Mouse (Mus musculus) kidney, adult 18-20 months (tissue): ENCODE measurements around the gene Atg4d.
"Not testable (repeated sequence)": the region's sequence is repeated elsewhere in the genome, so short reads cannot be mapped to it uniquely, and the experiment has no call there.

Experiments used
- DNase-seq: peaks from one replicate; pipeline ENCODE4 v3.0.0; 2021

Gene Atg4d

DNA sequence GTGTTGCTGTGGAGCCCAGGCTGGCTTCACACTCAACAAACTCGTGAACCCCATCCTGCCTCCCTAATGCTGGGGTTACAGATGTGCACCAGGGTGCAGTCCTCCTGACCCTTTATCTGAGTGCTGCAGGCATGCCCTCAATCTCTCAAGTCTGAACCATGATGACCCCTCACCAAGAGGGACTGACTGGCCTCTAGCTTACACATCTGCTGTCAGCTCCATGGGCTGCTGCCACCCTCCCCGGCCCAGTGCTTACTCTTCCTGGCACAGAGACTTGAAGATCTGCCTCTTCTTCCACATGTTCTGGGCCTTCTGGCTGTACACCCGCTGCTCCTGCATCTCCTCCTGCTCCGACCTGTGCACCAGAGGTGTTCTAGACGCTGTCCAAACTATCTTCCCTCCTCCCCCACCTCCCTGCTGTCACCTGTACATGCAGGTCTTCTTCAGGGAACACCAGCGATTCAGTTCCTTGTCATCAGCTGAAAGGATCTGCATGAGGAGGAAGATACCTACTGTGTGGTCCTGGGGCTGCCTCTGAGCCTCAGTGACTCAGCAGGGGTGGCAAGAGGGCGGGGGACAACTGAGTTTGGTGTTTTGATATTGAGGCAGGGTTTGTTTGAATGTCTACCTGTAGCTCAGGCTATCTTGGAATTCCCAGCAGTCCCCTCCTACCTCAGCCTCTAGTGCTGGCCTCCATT lies 10.1 kb downstream of the Atg4d start:
- no peak for DNase-seq

DNA sequence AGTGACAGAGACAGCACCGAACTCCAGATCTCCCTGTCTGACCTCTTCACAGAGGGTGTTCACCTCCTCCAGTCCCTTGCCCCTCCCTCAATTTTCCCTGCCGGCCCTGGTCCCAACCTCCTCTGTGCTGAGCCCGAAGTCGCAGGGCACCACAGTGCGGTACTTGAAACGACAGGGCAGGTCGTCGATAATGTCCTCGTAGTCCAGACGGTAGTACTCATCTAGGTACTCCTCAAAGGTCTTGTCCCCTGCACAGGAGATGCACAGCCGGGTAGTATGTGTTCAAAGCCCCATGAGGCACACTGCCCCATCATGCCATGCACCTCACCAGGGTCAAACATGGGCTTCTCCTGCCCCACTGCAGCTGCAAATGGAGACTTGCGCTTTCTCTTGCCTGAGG lies 10.6 kb downstream of the Atg4d start:
- no peak for DNase-seq

DNA sequence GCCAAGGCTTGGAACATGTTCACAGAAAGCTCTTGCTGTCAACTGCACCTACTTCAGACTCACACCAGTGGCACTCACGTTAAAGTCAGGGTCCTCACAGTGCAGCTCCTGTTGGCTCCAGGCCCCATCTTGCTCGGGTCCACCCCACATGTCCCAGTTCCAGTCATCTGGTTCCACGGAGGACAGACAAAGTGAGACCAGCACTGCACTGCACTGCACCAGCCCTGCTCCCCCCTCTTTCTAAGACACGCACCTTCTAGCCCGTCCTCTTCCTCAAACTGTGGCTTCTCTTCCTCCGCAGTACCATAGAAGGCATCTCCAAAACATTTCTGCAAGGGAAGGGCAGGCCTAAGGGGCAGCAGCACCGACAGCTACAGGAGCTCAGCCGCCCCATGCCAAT lies 11.2 kb downstream of the Atg4d start:
- no peak for DNase-seq

DNA sequence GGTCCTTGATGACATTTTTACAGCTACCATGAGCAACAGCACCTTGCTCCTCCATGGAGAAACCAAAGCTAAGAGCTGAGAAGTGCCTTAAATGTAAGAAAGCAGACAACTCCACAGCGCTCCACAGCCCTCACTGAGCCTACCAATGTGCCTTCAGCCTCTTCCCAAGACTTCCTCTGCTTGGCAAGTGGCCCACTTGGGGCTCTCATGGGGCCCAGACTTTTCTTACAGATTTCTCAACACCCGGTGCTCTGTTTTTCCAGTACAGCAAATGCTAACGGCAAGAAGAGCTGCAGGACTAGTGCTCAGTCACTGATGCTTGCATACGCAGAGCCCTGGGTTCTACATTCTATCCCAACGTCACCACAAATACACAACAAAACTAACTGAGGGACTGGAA lies 12.7 kb downstream of the Atg4d start:
- DNase-seq: no peak

DNA sequence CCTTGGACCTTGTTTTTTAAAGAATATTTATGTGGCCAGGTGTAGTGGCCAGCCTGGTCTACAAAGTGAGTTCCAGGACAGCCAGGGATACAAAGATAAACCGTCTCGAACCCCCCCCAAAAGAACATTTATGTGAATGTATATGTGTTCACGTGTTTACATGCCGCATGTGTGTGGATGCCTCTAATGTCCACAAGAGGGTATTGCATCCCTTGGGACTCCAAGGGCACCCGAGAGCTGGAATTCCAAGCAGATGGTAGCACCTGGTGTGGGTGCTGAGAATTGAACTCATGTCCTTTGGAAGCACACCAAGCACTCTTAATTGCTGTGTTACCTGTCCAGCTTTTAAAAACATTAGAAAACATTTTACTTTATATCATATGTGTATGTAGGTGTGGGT lies 18.5 kb downstream of the Atg4d start:
- no peak for DNase-seq

DNA sequence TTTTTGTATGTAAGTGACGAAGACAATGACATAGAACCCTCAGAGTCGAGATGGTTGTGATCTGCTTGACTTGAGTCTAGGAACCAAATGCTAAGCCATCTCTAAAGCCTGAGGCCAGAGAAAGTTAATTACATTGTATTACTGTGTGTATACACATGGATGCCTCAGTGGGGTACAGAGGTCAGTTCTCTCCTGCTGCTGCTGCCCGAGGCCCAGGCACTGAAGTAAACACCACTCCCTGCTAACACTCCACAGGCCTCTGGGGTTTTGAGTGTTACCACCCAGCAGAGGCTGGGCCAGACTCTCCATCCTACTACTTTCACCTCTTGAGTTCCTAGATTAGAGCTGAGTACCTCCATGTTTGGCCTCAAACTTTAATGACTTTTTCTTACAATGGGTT lies 18.9 kb downstream of the Atg4d start:
- no peak for DNase-seq

DNA sequence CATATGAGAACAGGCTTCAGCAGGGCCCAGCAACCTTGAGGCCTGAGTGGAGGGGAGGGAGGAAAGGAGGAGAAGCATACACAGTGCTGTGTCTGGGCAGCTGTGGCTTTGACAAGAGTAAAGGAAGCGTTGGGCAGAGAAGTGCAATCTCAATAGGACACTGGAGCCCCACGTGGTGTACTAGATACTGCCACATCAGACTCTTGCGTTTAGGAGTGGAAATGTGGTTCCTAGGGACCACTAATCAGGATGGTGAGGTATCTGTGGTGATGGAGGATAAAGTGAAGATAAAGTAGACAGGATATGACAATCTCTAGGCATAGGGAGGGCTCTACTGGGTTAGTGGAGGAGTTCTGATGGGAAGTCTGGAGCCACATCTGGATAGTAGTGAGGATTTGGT lies 21.7 kb downstream of the Atg4d start:
- DNase-seq: no peak

DNA sequence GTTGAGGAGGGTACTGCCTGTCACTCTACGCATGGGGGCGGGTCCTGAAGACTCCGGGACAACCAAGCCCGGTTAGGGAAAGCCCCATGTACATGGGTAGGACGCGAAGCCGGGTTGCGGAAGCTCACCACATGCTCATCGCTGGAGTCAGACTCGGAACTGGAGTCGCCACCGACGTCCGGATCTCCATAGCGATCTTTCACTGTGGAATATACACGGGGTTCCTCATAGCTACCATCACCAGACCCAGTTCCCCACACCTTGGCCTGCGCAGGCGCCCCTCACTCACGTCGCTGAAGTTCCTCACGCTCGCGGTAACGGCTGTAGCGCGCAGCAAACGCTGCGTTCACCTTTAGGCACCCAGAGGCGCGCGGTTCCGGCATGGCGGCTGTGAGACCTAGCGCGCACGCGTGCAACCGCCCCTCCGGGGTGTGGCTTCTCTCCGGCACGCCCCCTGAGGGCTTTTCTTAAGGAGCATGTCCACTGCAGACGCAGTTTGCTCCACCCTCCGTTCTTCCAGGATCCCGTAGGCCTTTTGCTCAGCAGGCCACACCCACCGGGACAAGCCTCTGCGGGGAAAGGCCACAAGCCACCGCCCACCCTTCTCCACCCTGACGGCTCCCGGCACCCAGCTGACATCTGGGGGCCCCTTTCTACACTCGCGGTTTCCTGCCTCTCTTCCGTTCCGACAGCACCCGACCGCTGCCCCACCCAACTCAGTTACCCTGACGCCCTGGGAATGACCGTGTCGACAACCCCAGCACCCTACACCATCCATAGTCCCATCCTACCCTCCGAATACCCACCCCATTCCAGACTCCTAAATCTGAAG lies 22.7 kb downstream of the Atg4d start, which contains the start of gene Kri1:
Gene Kri1 (minus strand): TSS at position 399 of the 832 bp plus-strand sequence.
- DNase-seq: peak; percentile 99

DNA sequence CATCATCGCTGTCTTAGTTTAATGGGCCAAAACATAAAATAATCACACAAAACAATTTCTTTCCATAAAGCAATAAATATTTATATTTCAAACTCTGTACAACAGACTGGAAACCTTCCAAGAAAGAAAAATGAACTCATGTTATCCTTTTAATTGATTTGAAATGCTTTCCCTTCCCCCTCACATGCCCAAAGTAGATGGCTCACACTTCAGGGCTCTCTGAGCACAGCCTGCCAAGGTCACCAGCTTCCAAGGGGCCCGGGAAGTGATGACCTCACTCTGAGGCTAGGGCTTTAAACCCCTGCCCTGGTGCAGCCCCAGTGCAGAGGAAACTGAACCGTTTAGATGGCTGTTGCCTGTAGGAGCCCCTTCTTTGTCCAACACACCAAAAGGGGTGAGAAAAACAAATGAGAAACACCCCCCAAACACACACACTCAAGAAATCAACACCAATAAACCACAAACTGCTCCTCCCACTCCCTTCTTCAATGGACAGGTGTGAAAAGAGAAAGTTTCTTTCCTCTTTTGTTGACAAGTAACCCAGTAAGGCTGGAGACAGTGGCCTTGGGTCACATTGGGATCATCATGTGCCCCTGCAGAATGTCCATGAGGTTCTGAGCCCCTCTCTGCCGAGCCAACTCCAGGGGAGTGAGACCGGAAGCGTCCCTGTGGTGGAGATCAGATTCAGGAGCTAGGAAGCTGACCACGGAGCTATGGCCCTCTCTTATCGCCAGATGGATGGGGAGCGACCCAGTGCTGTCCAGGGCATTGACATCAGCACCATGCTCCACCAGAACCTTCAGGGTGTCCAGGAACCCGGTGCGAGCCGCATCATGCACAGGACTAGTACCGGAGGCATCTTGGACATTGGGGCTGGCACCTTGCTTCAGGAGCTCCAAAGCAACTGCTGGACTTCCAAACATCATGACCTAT lies 23.6 kb downstream of the Atg4d start:
- no peak for DNase-seq

DNA sequence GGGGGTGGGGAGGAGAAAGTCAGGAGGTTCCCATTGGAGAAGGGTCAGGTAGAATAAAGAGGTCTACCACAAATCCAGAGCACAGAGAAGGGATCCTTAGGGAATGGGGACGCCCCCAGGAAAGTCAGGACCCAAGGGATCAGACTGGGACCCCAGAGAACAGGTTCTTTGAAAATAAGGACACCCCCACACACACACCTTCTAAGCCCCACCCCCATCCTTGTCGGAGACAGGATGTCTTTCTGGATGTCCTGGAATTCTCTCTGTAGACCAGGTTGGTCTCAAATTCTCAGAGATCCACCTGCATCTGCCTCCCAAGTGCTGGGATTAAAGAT lies 24.2 kb downstream of the Atg4d start:
- no peak for DNase-seq

DNA sequence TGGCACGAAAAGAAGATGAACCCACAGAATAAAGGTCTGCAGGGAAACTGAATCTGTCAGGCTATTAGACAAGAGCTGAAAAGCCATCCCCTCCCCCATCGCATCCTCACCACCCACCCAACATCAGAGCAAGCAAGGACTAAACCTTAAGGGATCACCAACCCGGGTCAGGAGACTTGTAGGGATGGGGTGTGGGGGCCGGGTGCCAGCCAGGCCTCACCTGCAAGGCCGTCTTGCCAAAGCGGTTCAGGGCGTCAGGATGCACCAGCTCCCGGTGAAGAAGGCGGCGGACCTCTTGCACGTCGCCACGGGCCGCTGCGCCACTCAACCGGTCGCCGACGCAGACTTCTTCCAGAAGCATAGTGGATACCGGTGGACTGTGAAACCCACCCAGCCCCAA lies 25.5 kb downstream of the Atg4d start:
- no peak for DNase-seq

DNA sequence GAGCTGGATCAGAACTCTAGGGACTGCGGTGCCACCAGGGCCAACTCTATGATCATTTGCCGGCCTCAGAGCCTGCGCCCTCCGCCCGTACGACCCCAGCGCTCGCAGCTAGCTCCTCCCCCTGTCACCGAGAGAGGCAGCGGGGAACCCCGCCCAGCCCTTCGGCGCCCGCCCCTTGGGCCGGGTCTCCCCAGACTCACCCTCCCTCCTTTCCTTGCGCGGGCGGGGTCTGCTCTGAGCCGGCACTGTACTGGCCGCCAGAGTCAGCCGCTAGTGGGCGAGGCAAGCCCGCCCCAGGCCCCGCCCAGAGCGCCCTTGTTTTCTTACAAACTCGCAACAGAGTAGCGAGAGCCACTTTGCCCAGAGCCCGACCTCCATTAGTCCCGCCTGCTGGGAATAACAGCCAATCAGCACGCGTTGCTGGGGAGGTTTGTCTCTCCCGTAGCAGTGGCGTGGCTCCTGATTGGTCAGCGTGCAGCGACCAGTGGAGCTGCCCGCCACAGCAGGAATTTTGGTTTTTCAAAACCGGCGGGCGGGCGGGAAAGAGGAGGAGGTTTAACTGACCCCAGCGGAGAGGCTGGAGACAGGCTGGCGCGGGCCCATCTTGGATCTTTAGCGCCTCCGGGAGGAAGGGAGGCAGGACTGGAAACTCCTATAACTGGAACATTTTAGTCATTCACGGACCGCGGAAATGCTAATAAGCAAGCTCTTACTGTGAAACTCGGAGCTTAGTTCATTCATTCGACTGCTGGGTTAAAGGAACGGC lies 26.1 kb downstream of the Atg4d start, which contains the start of gene Cdkn2d:
Gene Cdkn2d (minus strand): TSS at position 386 of the 766 bp plus-strand sequence.
- peak; percentile 100 for DNase-seq

DNA sequence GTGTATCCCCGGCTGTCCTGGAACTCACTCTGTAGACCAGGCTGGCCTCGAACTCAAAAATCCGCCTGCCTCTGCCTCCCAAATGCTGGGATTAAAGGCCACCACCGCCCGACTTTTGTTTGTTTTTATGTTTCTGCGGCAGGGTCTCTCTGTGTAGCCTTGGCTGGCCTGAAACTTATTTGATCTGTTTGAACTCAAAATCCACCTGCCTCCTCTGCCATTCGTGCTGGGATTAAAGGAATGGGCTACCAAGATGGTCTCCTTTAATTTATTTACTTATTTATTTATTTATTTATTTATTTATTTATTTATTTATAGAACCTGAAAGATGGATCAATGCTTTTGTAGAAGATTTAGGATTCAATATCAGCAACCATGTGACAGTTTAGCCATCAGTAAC lies 26.8 kb downstream of the Atg4d start:
- not testable (repeated sequence) for DNase-seq

DNA sequence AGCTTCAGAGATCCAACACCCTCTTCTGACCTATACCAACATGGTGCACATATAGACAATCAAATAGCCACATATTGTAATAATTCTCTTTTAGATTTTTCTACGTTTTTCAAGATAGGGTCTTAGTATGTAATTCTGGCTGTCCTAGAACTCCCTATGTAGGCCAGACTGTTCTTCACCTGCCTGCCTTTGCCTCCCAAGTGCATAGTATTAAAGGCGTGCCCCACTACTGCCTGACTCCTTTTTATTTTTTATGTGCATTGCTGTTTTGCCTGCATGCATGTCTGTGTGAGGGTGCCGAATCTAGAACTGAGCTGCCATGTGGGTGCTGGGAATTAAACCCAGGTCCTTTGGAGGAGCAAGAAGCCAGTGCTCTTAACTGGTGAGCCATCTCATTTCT lies 27.2 kb downstream of the Atg4d start:
- no peak for DNase-seq

DNA sequence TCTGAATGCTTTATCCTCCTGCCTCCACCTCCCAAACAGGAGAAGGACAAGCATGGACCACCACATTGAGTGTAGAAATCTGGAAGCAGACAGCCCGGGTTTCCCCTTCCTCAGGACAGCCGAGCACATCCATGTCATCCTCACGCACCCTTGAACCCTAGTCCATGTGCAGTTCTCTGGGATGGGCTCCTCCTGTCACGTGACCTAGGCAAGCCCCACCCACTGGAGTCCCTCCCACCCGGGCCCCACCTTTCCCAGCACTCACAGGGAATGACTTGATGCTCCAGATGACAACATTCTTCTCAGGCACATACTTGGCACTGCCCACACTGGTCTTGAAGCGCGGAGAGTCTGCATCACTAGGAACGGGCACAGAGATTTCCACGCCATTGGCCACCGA lies 33.9 kb downstream of the Atg4d start:
- DNase-seq: no peak

DNA sequence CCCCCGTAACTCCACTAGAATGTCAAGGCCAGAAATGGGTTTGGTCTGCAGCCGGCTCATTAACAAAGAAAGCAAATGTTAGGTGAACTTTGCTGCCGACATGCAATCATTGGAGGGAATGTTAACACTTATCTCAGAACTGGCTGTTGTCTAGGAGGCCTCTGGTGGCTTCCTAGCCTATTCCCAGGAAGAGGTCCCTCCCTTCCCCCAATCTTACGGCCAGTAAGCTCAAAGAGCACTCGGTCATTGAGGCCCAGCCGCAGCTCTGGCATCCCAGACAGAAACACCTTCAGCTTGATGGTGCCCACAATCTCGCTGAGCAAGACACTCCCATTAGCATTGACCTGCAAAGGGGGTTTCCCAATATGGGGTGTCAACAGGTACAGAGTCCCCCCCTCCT lies 40.0 kb downstream of the Atg4d start:
- DNase-seq: no peak

DNA sequence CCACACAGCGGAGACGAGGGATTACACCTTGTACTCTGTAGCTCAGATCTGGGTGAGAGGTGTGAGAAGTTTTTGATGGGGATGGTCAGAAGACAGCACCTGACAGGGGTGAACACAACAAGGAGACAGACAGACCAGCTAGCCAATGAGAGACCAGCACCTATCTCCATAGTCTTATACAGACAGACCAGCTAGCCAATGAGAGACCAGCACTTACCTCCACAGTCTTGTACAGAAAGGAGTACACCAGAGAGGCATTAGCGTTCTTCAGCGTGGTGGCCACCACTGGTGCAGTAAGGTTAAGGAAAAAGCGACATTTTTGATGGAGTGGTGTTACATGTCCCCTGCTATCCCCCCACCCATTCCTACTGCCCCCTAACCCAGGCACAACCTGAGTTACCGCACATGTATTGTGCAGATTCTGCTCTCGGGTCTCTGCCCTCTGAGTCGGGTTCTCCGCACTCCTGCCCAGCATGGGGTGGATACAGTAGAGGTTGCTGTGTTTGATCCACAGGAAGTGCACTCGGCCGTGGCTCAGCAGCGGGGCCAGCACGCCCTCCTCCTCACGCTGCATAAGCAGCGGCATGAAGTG lies 44.2 kb downstream of the Atg4d start:
- no peak for DNase-seq

DNA sequence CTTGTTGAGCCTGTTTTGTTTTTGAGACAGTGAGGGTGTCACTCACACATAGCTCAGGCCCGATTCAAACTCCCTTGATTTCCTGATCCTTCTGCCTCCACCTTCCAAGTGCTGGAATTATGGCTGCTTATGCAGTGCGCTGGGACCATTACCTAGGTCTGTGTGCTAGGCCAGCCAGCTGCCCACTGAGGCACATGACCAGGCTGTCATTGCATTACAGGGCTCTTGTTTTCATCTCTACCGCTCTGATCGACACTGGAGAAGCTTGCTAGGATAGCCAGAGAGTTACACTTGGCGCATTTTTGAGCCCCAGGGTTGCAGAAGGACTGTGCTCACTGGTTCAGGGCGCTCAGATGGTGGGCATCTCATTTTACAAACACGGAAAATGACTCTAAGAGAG lies 46.6 kb downstream of the Atg4d start:
- no peak for DNase-seq

DNA sequence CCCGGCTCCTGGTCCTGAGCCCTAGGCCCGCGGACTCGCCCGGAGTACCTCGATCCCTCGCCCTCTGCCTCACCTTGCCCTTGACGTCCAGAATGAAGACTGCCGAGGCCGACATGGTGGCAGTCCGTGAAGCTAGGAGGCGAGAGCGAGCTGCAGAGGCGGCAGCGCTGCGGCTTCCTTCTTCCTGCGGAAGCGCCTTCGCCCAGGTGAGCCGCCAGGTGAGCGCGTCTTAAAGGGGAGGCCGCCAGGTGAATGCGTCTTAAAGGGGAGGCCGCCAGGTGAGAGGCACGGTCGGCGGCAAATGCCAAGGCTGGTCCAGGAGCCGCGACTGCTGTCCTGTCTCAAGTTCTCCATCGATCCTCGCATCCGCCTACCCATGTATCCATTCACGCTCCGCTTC lies 47.0 kb downstream of the Atg4d start, which contains the start of gene Ap1m2:
Gene Ap1m2 (minus strand): TSS at position 204 of the 400 bp plus-strand sequence.
- peak; percentile 68 for DNase-seq

DNA sequence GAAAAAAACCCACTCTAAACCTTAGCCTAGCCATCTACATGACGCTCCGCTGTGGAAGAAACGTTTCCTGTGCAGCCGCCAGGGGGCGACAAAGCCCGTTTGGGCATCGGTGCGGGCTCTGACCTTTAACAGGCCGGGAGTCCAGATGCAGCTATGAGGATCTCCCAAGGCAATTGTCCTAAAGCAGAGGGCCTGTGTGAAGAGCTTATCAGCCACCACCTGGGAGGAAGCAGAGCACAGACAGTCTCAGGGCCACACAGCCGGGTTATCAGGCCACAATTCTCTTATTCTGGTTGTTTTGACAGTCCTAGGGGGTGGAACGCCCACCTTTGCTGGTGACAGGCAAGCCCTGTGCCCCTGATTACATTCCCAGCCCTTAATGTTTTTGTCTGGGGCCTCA lies 48.3 kb downstream of the Atg4d start:
- peak; percentile 87 for DNase-seq

DNA sequence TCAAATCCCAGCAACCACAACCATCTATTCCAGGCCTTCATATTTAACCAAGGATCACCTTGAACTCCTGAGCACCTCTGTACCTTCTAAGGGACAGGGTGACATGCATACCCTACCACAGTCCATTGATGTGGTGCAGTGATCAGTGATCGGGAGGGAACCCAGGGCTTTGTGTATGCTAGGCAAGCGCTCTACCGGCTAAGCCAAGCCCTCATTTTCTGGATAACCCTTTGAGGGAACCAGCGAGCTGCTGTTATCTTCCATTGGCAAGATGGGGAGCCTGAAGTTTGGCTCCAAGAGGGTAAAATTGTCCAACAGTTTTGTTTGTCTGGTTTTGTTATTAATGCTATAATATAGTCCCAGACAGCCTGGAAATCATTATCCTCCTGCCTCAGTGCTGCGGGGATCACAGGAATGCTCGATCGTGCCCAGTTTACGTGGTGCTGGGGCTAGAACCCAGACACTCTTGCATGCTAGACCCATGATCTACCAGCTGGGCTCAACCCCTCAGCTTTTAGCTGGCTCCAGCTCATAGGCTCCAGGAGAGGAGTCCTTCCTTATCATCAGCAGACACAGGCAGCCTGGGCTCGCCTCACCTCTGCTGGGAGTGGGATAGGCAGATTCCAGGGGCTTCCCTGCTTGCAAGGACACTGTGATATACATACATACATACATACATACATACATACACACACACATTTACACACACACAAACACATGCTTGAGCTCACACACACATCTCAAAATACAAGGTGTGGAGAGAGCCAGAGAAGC lies 49.5 kb downstream of the Atg4d start:
- DNase-seq: no peak
